Mouse (Mus musculus) gastrocnemius, adult 8-10 months (tissue): ENCODE results near the gene Samd1. TPM values are rescaled to one million over a fixed set of nuclear protein-coding genes. Genes with fewer than 3 reads are reported as not detected.

Source experiments
- DNase-seq, 2 experiments: peaks; one replicate each; pipeline ENCODE4 v3.0.0; 2022; ENCODE audit warnings: low spot score in 2 of 2
- microRNA-seq: library from miRNA; unstranded; fragments of <30 nt; microRNA quantifications from one replicate; pipeline ENCODE4 v1.2.0, GENCODE M21; 2022
- total RNA-seq, 4 experiments: library from RNA; stranded (reverse); gene quantifications; 2 replicates each; pipeline ENCODE4 v1.2.4; 2022

The Samd1 gene
- total RNA-seq, 4 experiments from 2014 or later = 14.6 to 17.7 (median 16.2) TPM

DNA sequence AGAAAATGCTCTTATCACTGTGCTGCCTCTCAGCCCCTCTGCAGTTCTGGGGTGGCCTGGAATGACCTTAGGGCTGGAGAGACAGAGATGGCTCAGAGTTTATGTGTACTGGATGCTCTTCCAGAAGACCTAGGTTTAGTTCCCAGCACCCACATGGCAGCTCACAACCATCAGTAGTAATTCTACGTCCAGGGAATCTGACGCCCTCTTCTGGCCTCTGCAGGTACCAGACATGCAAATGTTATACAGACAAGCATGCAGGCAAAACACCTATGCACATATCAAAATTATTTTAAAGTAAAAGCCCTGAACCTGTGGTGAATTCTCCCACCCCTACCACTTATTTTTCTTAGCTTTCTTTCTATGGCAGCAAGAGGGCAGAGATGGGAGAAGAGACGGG is 49.0 kb downstream of the Samd1 start:
- no peak for DNase-seq

GRCm38 (mm10) chr8:84048171-84048570 is 50.7 kb downstream of the Samd1 start:
- DNase-seq = no peak

Small RNAs within 50 kb of the gene (microRNA-seq; reads per million reads assigned to microRNA genes)
- gene Mir1199 = 24.9 reads per million, percentile 25 among the genes with 10 or more reads in this experiment
- 52.4 reads per million, percentile 42 among the genes with 10 or more reads in this experiment for gene Mir8111

Other genes with a start within 250 kb of the Samd1 start
- 10 to 100 TPM in 2 of 4 experiments, 1 to 10 TPM in 2; 9.8 to 17.5 (median 12.5) TPM for gene Adgrl1, start 97.6 kb upstream of the Samd1 start, total RNA-seq
- under 1 TPM; 0.24 to 0.94 (median 0.58) TPM for gene Gm10644, start 42.5 kb upstream of the Samd1 start, total RNA-seq
- gene Asf1b, start 42.2 kb upstream of the Samd1 start, total RNA-seq = under 1 TPM; 0.31 to 0.56 (median 0.41) TPM
- 100 to 1,000 TPM; 144 to 161 (median 159) TPM for gene Prkaca, start 24.7 kb upstream of the Samd1 start, total RNA-seq
- not detected for gene 1700067K01Rik, start 3.8 kb downstream of the Samd1 start, total RNA-seq
- 1 to 10 TPM; 1.1 to 3.9 (median 2.5) TPM for gene 2210011C24Rik, start 14.5 kb downstream of the Samd1 start, total RNA-seq
- under 1 TPM in 2 of 4 experiments, not detected in 2; 0.11 to 0.16 TPM for gene Palm3, start 23.8 kb downstream of the Samd1 start, total RNA-seq
- under 1 TPM; 0.27 to 0.56 (median 0.43) TPM for gene Il27ra, start 44.9 kb downstream of the Samd1 start, total RNA-seq
- gene Rln3, start 47.3 kb downstream of the Samd1 start, total RNA-seq = not detected
- 1 to 10 TPM in 2 of 4 experiments, under 1 TPM in 2; 0.77 to 1.4 (median 1.1) TPM for gene Gm10643, start 67.5 kb downstream of the Samd1 start, total RNA-seq
- 1 to 10 TPM; 3.1 to 4.9 (median 3.8) TPM for gene Rfx1, start 69.2 kb downstream of the Samd1 start, total RNA-seq
- 1 to 10 TPM; 4.3 to 5.2 (median 4.7) TPM for gene Dcaf15, start 107.1 kb downstream of the Samd1 start, total RNA-seq
- not detected for gene Podnl1, start 128.3 kb downstream of the Samd1 start, total RNA-seq
- gene Cc2d1a, start 150.3 kb downstream of the Samd1 start, total RNA-seq = 10 to 100 TPM; 14.0 to 20.0 (median 15.4) TPM
- gene 4930432K21Rik, start 150.4 kb downstream of the Samd1 start, total RNA-seq = under 1 TPM; 0.16 to 0.46 (median 0.30) TPM
- not detected for gene Nanos3, start 187.5 kb downstream of the Samd1 start, total RNA-seq
- gene Zswim4, start 239.4 kb downstream of the Samd1 start, total RNA-seq = 1 to 10 TPM; 6.8 to 7.9 (median 7.0) TPM